Mouse (Mus musculus) forebrain, embryonic 14.5 days (tissue): ENCODE data around the gene Plcb4. TPM values are rescaled to one million over a fixed set of nuclear protein-coding genes. Genes with fewer than 3 reads are reported as not detected.

ENCODE experiments used
- ATAC-seq: fragments of 200-750 bp; cut with Nextera tagmentation; 2 replicates; pipeline ENCODE4 v1.8.0; 2017; ENCODE audit warnings: mild to moderate bottlenecking, moderate library complexity
- DNase-seq: peaks from one replicate; pipeline ENCODE4 v3.0.0-alpha.2; 2015; ENCODE audit warnings: low spot score
- H3K27ac ChIP-seq: fragments of 300-500 bp; sonication (generic); 2 replicates; pipeline ENCODE4 v1.5.1; 2014; ENCODE audit warnings: low read depth, mild to moderate bottlenecking, control low read depth, low read length, moderate library complexity
- H3K27me3 ChIP-seq: fragments of 300-500 bp; sonication (generic); replicated peaks from 2 replicates; pipeline ENCODE4 v1.6.1; 2014; ENCODE audit warnings: low read length, control low read depth, mixed read lengths; ENCODE audit not compliant: control insufficient read depth, insufficient read depth
- H3K36me3 ChIP-seq: fragments of 300-500 bp; sonication (generic); 2 replicates; pipeline ENCODE4 v1.6.1; 2014; ENCODE audit warnings: low read length, control low read depth; ENCODE audit not compliant: control insufficient read depth, insufficient read depth
- H3K4me1 ChIP-seq: fragments of 300-500 bp; sonication (generic); 2 replicates; pipeline ENCODE4 v1.6.1; 2014; ENCODE audit warnings: antibody characterized with exemption, low read length, control low read depth; ENCODE audit not compliant: control insufficient read depth, insufficient read depth
- H3K4me2 ChIP-seq: fragments of 300-500 bp; sonication (generic); 2 replicates; pipeline ENCODE4 v1.6.1; 2014; ENCODE audit warnings: mild to moderate bottlenecking, control low read depth, low read length
- H3K4me3 ChIP-seq: fragments of 300-500 bp; sonication (generic); 2 replicates; pipeline ENCODE4 v1.5.1; 2014; ENCODE audit warnings: low read depth, low read length, control low read depth
- H3K9ac ChIP-seq: fragments of 300-500 bp; sonication (generic); 2 replicates; pipeline ENCODE4 v1.6.1; 2014; ENCODE audit warnings: mild to moderate bottlenecking, low read length, control low read depth, moderate library complexity
- H3K9me3 ChIP-seq: fragments of 300-500 bp; sonication (generic); replicated peaks from 2 replicates; pipeline ENCODE4 v1.6.1; 2016; ENCODE audit warnings: low read length, control low read depth, mixed read lengths; ENCODE audit not compliant: control insufficient read depth
- WGBS: fragments of 180-500 bp; shearing (Covaris S2); extraction: QIAGEN DNeasy Blood & Tissue Kit; methylation state at CpG from one replicate; pipeline ENCODE4 v1.1.7; 2014; 5-methylcytosine and 5-hydroxymethylcytosine counted together
- polyA plus RNA-seq: library from polyadenylated mRNA; unstranded; fragments of >200 nt; fragmentation: Nextera tagmentation; extraction: Ambion mirVana; gene quantifications from 2 replicates; pipeline ENCODE4 v1.2.1, GENCODE M21; 2014

Plcb4 gene
- polyA plus RNA-seq, 1 experiment from 2014 or later = 7.1 TPM

DNA sequence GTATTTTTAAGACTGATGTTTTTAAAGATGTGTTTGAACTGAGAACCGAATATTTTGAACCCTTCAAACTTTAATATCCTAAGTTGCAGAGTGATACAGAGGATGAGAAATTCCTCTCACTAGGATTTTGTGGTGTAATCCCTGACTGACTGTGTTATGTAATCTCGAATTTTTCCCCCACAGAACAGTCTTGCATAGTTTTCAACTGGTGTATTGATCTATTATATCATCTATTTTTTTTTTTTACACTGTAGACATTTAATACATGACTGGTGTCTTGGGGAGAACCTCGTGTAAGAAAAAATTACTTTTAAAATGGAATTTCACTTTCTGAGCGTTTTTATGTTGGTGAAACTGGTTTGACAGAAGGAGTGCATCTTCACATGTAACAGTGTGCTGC lies 2.0 kb downstream of the Plcb4 start:
- H3K36me3 ChIP-seq = no peaks in the 10 kb centered on the region
- H3K4me3 ChIP-seq = no peak overlapping the region
- H3K4me1 ChIP-seq = no peaks in the 10 kb centered on the region
- no peaks in the 10 kb centered on the region for H3K9me3 ChIP-seq
- DNase-seq (no peak), ATAC-seq (no peak)
- peak overlapping the region; percentile 65; the same call in 1 of the 2 replicates for H3K4me2 ChIP-seq
- no peaks in the 10 kb centered on the region for H3K27me3 ChIP-seq
- H3K9ac ChIP-seq = no peak overlapping the region
- 62% methylated on average over 4 of the region's 4 CpGs for WGBS
- H3K27ac ChIP-seq = no peak overlapping the region

DNA sequence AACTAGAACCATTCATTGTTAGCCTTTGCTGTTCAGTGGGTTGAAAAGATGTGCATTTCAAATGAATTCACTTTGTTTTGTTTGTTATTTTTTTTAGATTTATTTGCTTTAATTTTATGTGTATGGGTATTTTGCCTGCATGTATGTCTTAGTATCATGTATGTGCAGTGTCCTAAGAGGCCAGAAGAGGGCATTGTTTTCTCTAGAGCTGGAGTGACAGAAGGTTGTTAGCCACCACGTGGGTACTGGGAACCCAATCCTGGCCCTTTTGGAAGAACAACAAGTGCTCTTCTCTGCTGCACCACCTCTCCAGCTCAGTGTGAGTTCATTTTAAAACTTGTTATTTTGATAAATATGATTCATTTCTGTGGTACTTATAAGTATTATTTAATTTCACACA lies 5.0 kb downstream of the Plcb4 start:
- no peak for ATAC-seq
- no peak for DNase-seq
- no peaks in the 10 kb centered on the region for H3K27me3 ChIP-seq
- WGBS = 83% methylated on average over 1 of the region's 1 CpGs
- H3K9me3 ChIP-seq = no peaks in the 10 kb centered on the region
- H3K36me3 ChIP-seq = no peaks in the 10 kb centered on the region
- no peaks in the 10 kb centered on the region for H3K4me1 ChIP-seq
- H3K27ac ChIP-seq = no peak overlapping the region
- no peak overlapping the region for H3K4me2 ChIP-seq
- H3K9ac ChIP-seq = no peak overlapping the region
- H3K4me3 ChIP-seq = no peak overlapping the region

DNA sequence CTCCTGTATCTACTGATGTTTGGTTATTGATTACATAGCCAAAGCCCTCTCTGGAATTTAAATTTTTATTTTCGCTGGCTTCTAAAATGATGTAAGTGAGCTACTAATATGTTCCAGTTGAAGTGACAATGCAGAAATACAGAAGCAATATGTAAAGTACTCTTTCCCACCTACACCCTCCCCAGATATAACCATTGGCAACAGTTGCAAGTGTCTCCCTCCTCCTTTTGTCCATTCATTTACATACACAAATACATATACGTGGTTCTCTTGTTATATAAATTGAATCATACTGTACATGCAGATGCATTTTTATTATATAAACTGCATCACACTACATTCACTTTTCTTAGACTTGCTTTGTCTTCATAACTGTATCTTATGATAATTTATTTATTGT lies 8.7 kb downstream of the Plcb4 start:
- Histone ChIP-seq H3K9me3 (no peaks in the 10 kb centered on the region), H3K9ac (no peak overlapping the region), H3K27ac (no peak overlapping the region), H3K4me3 (no peak overlapping the region), H3K27me3 (no peaks in the 10 kb centered on the region), H3K36me3 (no peaks in the 10 kb centered on the region), H3K4me2 (no peak overlapping the region), H3K4me1 (no peaks in the 10 kb centered on the region)
- no peak for DNase-seq
- ATAC-seq = no peak
- 91% methylated on average over 2 of the region's 2 CpGs for WGBS

DNA sequence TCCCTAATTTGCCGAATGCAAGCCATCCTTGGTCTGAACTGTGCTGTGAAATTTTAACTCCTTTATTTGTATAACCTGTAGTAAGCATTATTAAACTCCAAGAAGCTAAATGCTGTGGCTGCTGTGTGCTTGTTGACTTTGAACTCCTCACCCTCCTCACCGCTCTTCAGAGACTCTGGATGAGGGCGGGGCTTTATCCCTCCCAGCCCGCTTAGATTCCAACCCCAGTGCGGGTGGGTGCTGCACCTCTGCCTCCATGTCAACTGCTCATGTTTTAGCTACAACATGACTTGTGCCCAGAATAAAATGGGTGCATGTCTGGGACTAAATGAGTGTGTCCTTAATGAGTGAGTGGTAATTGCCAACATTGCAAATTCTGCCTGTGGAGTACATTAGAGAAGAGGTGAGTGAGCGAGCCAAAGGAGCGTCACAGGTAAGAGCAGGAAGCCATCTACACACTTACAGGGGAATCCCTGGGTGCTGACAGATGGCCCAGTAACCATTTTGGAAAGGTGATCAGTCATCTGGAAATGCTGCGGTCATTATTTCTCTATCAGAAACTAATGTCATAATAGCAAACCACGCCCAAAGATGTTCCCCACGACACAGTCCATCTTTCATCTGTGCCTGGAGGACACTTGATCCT lies 13.8 kb downstream of the Plcb4 start:
- no peaks in the 10 kb centered on the region for H3K36me3 ChIP-seq
- 80% methylated on average over 10 of the region's 10 CpGs for WGBS

DNA sequence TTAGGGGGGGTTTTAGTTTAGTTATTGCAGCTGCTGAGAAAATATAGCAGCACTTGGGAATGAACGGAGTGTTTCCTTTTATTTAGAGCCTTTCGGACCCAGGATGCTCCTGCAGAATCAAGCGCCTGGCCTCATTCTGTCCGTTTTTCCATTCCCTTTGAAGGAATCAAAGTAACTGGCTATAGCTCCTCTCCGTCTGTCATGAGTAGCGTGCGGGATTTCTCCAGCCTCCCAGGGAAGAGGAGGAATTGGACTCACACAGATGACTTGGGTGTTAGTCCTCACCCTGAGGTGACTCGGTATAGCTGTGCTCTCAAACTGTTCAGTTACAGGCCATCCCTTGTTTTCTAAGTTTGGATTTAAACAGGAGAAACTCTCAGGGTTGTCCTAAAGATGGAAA lies 14.8 kb downstream of the Plcb4 start:
- DNase-seq (no peak), ATAC-seq (no peak)
- Histone ChIP-seq H3K27me3 (no peaks in the 10 kb centered on the region), H3K36me3 (no peaks in the 10 kb centered on the region), H3K9me3 (no peaks in the 10 kb centered on the region), H3K27ac (no peak overlapping the region), H3K9ac (no peak overlapping the region), H3K4me2 (no peak overlapping the region), H3K4me1 (0 out of 2 replicates have a peak, but pooled peaks cover 2% of the 10 kb centered on the region), H3K4me3 (no peak overlapping the region)
- 84% methylated on average over 8 of the region's 8 CpGs for WGBS

More for the DNA sequence above, 13.8 kb downstream of the Plcb4 start:
- H3K27ac ChIP-seq = no peak overlapping the region
- ATAC-seq = no peak
- no peaks in the 10 kb centered on the region for H3K27me3 ChIP-seq
- no peaks in the 10 kb centered on the region for H3K9me3 ChIP-seq
- no peak overlapping the region for H3K9ac ChIP-seq
- 0 out of 2 replicates have a peak, but pooled peaks cover 2% of the 10 kb centered on the region for H3K4me1 ChIP-seq
- no peak overlapping the region for H3K4me3 ChIP-seq
- H3K4me2 ChIP-seq = no peak overlapping the region
- DNase-seq = no peak

DNA sequence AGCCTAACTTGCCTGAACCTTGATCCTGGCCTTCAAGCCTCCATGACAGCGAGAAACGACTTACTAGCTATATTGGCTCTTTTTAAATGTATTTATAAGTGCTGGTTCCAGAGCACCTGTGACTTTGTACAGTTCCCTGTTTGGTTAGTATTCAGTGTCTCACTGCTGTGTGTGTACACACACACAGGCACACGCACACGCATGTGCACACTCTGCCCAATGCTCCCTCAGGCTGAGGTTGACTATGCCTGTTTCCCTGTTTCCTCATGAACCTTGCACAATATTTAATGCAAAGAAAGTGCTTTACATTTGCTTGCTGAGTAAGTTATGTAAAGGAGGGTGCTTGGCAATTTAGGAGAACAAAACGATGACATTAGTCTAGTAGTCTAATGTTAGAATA lies 16.5 kb downstream of the Plcb4 start:
- H3K27ac ChIP-seq = no peak overlapping the region
- ATAC-seq = no peak
- 95% methylated on average over 5 of the region's 5 CpGs for WGBS

DNA sequence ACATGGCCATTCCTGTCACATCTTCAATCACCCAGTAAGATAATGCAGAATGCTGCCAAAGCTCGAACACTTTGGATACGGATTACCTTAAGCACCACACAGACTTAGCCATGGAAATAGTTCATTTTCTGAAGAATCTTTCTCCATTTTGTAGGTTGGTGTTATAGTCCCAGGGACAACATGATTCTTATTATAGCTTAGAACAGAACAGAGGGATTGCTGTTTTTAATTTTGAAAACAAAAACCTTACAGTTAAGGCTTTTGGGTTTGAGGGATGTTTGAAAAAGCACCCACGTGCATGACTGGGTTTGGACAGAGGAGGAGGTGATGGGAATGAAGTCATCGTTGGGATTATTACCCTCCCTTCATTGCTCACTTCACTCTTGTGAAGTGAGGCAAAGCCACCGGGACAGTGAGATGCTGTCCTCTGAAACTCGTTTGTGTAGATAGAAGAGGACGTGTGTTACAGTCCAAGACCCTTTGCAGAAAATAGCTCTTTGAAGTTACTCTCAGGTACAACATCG lies 18.2 kb downstream of the Plcb4 start:
- H3K27ac ChIP-seq = no peak overlapping the region
- no peak for ATAC-seq
- no peak for DNase-seq
- H3K36me3 ChIP-seq = no peaks in the 10 kb centered on the region
- WGBS = 44% methylated on average over 8 of the region's 8 CpGs
- 0 out of 2 replicates have a peak, but pooled peaks cover 2% of the 10 kb centered on the region for H3K4me1 ChIP-seq
- no peaks in the 10 kb centered on the region for H3K9me3 ChIP-seq
- no peak overlapping the region for H3K4me3 ChIP-seq
- H3K27me3 ChIP-seq = no peaks in the 10 kb centered on the region
- H3K4me2 ChIP-seq = no peak overlapping the region
- H3K9ac ChIP-seq = no peak overlapping the region

More for the DNA sequence above, 16.5 kb downstream of the Plcb4 start:
- H3K9me3 ChIP-seq = no peaks in the 10 kb centered on the region
- no peak overlapping the region for H3K9ac ChIP-seq
- no peak overlapping the region for H3K4me3 ChIP-seq
- no peaks in the 10 kb centered on the region for H3K36me3 ChIP-seq
- H3K4me1 ChIP-seq = 0 out of 2 replicates have a peak, but pooled peaks cover 2% of the 10 kb centered on the region
- no peak for DNase-seq
- no peak overlapping the region for H3K4me2 ChIP-seq
- no peaks in the 10 kb centered on the region for H3K27me3 ChIP-seq

DNA sequence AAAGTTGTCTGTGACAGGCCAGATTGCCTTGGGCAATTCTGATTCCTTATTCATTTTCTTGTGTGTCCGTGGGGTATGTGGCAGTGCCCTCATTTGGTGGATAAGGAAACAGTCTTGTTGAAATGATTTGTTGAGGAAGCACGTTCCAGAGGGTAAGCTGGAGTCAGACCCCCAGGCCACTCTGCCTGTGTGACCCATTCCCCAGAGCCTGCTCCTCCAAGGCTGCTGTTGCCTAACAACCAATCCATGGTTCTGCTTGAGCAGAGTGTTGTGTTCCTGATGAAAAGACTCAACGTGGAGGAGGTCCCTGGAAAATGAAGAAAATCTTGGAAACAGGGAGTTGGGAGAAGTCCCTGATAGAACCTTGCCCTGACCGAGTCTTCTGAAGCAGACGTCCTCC lies 18.8 kb downstream of the Plcb4 start:
- H3K36me3 ChIP-seq = no peaks in the 10 kb centered on the region
- no peak overlapping the region for H3K9ac ChIP-seq
- 62% methylated on average over 5 of the region's 5 CpGs for WGBS
- H3K4me3 ChIP-seq = no peak overlapping the region
- H3K27me3 ChIP-seq = no peaks in the 10 kb centered on the region
- no peak overlapping the region for H3K27ac ChIP-seq
- ATAC-seq (no peak), DNase-seq (no peak)
- 0 out of 2 replicates have a peak, but pooled peaks cover 2% of the 10 kb centered on the region for H3K4me1 ChIP-seq
- no peaks in the 10 kb centered on the region for H3K9me3 ChIP-seq
- H3K4me2 ChIP-seq = no peak overlapping the region

DNA sequence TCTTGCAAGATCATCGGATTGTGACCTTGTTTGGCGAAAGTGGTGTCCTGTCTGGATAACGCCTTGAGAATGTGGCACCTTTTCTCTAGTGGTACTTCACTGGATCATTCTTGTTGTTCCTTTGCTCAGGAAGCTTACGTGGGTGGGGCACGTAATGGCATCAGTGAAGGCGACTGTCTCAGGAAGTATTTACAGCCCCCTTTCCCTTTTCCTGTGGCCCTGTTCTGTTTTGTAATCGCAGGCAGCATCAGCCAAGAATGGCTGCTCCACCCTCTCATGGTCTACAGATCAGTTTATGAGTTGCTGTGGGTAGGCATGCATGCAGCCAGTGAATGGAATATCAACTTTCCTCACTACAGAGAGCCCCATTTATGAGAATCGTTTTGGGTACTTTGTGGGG lies 21.2 kb downstream of the Plcb4 start:
- no peak for ATAC-seq
- H3K27me3 ChIP-seq = no peaks in the 10 kb centered on the region
- H3K9me3 ChIP-seq = no peaks in the 10 kb centered on the region
- H3K9ac ChIP-seq = no peak overlapping the region
- H3K36me3 ChIP-seq = no peaks in the 10 kb centered on the region
- WGBS = 92% methylated on average over 8 of the region's 8 CpGs
- H3K4me2 ChIP-seq = no peak overlapping the region
- DNase-seq = no peak
- no peak overlapping the region for H3K4me3 ChIP-seq
- H3K27ac ChIP-seq = no peak overlapping the region
- 0 out of 2 replicates have a peak, but pooled peaks cover 2% of the 10 kb centered on the region for H3K4me1 ChIP-seq
